Mouse (Mus musculus) subcutaneous adipose tissue, adult 2 months (tissue): Measurements from ENCODE around the gene Clec4n. TPM values are rescaled to one million over a fixed set of nuclear protein-coding genes. Genes with fewer than 3 reads are reported as not detected.

Experiments used
- polyA plus RNA-seq: library from polyadenylated mRNA; depleted of rRNA; stranded (reverse); fragments of >200 nt; gene quantifications from 2 replicates; pipeline ENCODE4 v1.2.3, GENCODE M21; 2012; ENCODE audit warnings: low replicate concordance; rRNA removed

Gene Clec4n
- polyA plus RNA-seq: 0.85 and 1.9 TPM in 2 replicates

GRCm38 (mm10) chr6:123229644-123230043 is at the start of gene Clec4n:
Gene Clec4n, plus strand, starts transcription at chr6:123229843.

GRCm38 (mm10) chr6:123261555-123262161 is 32.0 kb downstream of the Clec4n start, which contains the start of gene Clec4d:
Gene Clec4d, plus strand, starts transcription at chr6:123262111.

GRCm38 (mm10) chr6:123289753-123290152 is 60.1 kb downstream of the Clec4n start, which contains the start of gene Clec4e:
Gene Clec4e, minus strand, starts transcription at chr6:123289870.

Other genes starting within 250 kb of the Clec4n start
- not detected in 2 replicates for gene Clec4a4, start 239.5 kb upstream of the Clec4n start, polyA plus RNA-seq
- 6.3 and 6.9 TPM in 2 replicates for gene Clec4b1, start 179.9 kb upstream of the Clec4n start, polyA plus RNA-seq
- gene Clec4a2, start 123.4 kb upstream of the Clec4n start, polyA plus RNA-seq: 5.0 and 12.0 TPM in 2 replicates
- 0.16 TPM in 1 of 2 replicates, not detected in the other for gene Clec4b2, start 57.0 kb upstream of the Clec4n start, polyA plus RNA-seq
- 0.23 and 0.32 TPM in 2 replicates for gene Clec4d, start 32.3 kb downstream of the Clec4n start, polyA plus RNA-seq
- 0.16 and 0.18 TPM in 2 replicates for gene Clec4e, start 60.0 kb downstream of the Clec4n start, polyA plus RNA-seq
- gene Vmn2r19, start 78.5 kb downstream of the Clec4n start, polyA plus RNA-seq: not detected in 2 replicates
- not detected in 2 replicates for gene Vmn2r20, start 188.3 kb downstream of the Clec4n start, polyA plus RNA-seq